Mouse (Mus musculus) frontal cortex, postnatal 10 days (tissue): Measurements from ENCODE around the gene Ssh1.
A peak's percentile ranks its signal among the peaks of the same experiment; 100 is the strongest.

Experiments
- DNase-seq, 2 experiments: peaks; one replicate each; pipeline ENCODE4 v3.0.0; 2022; ENCODE audit warnings: low spot score in 2 of 2, mixed read lengths in 1 of 2

The Ssh1 gene

DNA sequence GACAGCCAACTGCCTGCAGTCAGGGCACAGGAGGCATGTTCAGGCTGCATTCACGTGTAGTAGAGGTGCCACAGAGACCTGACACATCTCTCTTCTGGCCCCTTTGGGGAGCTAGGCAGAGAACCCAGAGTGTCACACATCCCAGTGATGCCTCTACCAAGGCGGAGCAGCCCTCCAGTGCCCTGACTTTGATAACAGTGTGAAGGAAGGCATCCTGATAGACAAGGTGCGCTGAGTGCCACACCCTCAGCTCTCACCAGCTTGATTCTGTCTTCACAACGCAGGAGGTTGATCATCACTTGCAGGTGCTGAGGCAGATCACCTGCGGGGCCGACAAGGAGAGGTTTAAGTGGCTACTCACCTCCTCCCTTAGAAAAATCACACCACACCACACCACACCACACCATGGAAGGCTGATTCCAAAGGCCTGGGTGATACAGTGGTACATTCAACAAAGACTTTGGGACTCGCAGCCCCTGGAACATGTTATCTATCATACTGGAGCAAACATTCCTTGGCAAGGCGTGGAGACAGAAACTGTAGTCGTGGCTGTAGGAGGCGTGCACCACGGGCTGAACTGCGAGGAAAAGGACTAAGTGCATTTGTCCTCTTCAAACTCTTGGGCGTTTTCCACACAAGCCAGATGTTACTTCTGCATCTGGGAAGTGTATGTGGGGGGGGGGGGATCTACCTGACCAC lies 27.1 kb downstream of the Ssh1 start:
- no peak for DNase-seq

DNA sequence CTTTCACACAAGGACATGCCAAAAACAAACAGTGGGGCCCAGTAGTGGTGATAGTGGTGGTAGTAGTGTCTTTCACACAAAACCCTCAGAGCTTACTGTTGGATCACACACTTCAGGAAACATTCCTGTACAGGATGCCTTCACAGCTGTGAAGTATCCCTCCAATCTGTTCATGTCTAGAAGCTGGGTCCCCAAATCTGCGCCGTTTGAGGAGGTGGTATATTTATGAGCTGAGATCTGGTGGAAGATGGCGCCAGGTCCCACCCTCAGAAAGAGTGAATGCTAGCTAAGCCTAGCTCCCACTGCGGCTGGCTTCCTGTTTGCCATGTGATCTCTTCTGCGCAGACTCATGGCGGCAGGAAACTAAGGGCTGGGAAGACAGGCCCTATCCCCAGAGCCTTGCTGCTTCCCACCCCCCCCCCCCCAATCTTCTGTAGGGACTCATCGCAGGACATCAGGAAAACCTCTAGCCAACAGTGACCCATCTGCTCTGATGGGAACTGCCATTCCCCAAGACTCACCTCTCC lies 28.0 kb downstream of the Ssh1 start:
- DNase-seq = no peak

DNA sequence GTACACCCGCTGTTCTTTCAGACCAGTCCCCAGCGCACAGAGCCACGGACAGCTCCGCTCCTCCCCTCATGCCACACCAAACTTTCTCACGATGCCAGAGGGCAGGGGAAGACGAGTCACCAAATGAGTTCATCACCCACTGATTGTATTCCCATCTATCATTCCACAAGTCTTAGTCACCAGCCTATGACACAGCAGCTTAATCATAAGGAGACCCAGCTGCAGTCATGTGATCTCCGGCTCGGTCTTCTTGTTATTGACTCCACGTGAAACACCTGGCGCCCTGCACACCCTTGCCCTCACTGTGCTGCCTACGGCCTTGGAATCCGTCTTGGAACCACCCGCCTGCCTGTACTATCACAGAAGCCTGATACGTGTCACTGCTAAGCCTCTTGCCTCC lies 28.7 kb downstream of the Ssh1 start:
- DNase-seq = no peak

DNA sequence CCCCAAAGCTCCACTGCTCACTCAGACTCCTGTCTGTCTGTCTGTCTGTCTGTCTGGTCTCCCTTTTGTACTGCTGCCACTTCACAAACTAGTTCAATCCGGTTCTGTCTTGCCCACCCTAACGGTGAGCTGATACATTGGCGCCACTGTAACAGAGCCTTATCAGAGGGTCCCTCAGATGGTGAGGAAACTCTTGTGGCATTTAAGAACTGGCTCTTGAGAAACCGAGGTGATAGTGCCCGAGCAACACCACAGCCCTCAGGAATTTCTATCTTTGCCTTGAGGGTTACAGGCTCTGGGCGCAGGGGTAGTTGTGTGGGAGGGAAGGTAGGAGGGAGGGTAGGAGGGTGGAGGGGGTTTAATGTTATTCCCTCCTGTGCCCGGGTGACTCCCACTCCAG lies 31.9 kb downstream of the Ssh1 start:
- no peak for DNase-seq

DNA sequence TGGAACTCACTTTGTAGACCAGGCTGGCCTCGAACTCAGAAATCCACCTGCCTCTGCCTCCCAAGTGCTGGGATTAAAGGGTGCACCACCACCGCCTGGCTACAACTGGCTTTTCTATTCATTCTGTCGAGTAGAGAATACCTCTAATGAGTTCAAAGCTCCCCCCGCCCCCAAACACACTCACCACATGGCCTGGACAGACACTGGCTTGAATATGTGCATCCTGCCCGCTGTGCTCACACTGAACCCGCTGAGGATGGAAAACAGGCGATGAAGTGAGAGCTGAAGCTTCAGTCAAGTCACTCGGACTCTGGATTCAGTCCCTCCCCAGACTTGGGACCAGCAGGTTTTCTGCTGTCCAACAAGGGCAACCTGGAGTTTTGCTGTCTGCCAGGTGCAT lies 33.3 kb downstream of the Ssh1 start:
- DNase-seq = no peak

DNA sequence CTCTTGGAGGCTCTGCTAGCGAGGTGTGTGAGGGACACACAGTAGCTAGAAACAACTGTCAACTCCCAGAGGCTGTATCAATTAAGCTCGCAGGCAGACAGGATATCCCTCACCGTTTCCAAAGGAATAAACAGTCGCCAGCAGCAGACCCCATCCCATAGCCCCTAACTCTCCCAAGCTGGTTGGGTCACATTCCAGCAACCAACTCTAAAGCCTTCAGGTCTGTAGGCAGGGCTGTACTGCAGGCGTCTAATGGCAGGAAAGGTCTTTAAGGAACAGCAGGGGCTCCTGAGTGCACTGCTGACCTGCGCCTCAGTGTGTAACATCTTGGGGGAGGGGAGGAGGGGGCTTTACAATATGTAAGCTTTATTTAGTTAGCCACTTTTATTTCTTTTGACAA lies 34.7 kb downstream of the Ssh1 start:
- no peak for DNase-seq

DNA sequence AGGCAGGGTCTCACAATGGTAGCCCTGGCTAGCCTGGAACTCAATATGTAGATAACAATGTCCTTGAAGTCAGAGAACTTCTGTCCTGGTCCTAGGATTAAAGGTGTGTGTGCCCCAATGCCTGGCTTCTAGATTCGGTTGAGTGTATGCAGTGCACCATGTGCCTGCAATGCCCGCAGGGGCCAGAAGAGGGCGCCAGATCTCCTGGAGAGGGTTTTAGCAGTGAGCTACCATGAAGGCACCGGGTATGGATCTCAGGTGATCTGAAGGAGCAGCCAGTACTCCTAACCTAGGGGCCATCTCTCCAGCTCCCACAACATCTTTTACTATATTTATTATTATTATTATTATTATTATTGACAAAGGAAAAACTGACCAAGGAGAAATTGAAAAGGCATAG lies 37.2 kb downstream of the Ssh1 start:
- peak; percentile 45 to 80 for DNase-seq

DNA sequence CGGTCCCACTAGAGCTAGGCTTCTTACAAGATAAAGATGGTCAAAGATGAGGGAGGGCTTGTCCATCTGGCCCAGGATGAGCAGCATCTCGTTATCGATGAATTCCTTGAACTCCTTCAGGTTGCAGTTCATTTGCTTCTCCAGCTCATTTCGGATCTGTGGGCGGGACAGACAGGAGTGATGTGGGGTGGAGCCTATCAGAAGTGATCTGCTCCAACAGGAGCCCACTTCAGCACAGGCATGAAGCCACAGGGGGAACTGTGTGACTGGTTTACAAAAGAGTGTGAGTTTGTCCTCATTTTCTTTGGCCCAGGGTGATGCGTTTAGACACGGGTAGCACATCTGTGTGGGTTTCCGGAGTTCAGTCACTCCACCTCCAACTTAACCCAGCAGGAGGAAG lies 38.0 kb downstream of the Ssh1 start:
- DNase-seq = no peak

DNA sequence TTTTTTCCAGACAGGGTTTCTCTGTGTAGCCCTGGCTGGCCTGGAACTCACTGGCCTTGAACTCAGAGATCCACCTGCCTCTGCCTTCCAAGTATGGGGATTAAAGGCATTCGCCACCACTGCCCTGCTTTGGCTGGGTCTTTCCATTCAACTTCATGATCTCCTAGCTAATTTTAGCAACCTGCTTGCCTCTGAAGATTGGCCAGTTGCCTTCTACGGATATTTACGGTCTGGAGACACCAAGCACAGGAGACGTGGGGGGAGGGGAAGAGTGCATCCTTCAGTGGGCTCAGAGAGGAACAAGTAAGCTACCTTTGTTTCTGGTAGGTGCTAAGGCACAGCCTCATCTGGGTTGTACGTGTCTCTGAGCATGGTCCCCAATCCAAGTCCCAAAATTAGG lies 38.4 kb downstream of the Ssh1 start:
- DNase-seq = no peak

DNA sequence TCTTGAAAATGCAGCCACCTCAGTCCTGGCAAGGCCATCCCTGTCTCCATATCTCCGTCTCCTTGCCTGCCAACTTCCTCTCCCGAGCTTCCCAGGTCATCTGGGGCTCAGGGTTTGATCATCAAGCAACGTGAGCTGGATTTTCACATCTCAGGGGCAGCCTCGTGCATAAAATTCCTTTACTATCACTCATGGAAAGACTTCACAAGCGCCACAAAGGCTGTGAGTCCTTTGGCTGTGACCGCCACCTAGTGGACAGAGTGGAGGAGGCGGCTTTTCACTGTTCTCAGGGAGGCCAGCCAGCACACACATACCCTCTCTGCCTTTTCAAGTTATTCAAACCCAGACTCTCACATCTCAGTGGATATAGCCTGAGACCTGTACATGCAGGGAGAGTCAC lies 39.3 kb downstream of the Ssh1 start:
- DNase-seq = peak; percentile 59 to 80

DNA sequence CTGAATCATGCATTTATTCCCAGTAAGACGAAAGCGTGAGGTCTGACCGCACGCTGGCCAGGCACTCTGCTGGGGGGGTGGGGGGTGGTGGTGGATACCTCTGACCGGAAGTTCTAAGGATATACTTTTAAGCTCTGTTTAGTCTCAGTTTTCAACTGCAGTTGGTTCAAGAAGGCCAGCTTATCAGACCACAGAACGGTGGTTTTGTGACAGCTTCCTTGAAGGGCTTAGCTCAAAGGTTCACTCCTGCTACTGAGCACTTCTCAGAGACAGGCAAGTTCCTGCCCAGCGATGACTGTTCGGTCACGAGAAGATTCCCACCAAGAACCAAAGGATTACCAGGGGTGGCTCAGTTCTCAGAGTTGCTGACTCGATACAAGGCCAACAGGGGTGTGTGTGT lies 41.2 kb downstream of the Ssh1 start:
- no peak for DNase-seq

DNA sequence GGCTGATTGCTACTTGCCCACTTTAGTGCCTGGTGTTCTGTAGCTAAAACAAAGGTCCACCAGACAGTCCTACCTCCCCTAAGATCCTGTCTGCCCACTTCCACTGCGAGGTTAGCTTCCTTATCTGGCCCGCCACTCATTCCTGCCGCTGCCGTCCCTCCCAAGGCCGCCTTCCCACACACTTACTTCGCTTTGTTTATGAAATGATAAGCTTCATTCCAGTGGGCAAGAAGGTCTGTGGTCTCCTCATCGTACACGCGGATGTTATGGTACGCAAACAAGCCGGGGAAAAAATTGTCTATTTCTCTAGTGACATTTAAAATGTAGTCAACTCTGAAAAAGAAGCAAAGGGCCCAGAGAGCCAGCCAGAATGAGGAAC lies 42.0 kb downstream of the Ssh1 start:
- no peak for DNase-seq

DNA sequence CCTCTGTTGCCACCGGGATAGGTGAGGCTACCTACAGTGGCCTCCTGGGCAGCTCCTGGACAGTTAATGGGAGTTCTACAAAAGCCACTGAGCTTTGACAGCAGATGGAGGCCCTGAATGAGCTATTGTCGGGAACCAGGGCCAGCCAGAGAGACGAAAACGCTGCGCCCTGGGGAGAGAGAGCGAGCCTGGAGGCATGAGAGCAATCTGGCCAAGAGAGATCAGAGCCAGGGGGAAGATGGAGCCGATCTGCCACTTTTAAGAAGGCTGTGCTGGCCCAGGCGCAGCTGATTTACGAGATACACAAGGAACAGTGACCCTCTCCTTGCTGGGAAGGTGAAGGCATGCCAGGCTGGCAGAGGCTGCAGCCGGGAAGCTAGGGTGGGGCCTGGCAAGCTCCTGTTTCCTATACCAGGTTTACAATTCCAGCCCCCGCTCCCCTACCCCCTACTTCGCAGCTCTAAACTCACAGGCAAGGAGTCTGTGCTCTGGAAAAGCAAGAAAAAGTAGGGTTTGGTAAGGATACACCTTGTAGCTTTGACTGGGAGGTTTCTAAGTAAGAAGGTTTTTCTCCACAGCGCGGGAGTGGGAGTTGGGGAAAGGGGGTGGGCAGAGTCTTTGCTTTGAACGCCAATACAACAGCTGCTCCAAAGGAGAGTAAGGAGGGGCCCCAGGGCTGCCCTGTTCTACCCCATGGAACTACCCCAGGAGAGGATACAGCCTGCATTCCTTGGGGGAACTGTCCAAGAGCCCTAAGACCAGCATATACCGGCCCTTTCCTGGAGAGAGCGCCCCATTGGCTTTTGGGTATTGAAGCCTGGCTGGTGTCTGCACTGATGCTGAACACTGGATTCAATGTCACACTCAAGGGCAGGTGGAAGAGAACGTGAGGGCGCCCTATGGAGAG lies 42.7 kb downstream of the Ssh1 start:
- no peak for DNase-seq

DNA sequence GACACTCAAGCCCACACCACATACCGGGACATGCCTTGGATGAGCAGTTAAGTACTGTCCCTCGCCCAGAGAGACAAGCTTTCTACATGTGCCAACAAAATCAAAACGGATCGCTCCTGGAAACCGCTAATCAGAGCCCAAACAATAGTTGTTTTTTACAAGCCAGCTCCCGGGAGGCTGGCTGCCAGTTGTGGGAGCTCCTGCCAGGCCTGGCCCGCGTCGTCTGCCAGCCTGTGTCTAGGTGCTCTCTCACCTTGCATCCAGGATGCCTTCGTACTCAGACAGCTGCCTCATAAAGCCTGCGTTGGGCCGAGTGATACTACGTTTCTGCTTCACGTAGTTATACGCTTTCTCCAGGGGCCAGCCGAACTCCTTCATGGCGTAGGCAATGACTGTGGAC lies 43.6 kb downstream of the Ssh1 start:
- DNase-seq = no peak

DNA sequence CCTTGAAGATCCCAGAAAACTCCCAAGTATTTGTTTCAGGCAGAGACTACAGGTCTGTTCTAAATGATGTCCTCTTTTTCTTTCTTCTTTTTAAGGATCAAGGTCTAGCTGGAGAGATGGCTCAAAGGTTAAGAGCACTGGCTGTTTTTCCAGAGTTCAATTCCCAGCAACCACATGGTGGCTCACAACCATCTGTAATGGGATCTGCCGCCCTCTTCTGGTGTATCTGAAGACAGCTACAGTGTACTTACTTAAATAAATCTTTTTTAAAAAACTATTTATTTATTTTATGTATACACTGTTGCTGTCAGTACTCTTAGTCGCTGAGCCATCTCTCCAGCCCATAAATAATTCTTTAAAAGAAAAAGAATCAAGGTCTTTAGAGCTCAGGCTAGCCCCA lies 46.4 kb downstream of the Ssh1 start:
- no peak for DNase-seq

DNA sequence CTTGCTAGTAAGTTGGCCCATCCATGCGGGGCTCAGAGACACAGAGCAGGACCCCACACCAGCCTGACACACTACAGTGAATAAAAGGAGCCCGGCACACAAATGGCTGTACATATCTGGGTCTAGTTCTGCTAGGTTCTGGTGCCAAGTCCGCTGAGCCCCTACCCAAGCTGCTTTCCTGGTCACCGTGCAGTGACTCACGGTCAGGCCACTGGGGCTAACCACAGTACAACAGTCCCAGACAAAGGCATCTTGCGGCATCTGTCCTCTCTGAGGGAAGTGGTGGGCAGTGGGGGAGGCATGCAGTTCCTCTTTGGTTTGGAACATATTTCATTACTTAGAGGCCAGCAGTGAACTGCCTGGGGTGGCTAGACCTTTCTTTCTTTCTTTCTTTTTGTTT lies 48.6 kb downstream of the Ssh1 start:
- DNase-seq = no peak

DNA sequence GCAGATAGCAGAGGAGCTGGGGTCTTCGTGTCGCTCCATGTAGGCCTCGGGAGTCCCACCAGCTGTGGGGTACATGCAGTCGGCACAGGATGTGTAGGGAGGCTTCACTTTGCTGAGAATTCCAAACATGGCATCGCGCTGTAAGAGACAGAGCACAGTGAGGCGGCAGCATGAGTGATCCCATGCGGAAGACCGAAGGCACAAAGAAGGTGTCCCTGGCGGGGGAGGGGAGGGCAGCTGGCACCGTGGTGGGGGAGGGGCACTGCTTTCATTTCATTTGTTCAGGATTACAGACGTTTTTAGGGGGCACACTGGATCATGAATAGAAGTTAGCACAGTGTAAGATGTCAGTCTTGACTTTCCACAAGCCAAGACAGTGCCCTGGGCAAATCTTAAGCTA lies 50.4 kb downstream of the Ssh1 start:
- DNase-seq = no peak

DNA sequence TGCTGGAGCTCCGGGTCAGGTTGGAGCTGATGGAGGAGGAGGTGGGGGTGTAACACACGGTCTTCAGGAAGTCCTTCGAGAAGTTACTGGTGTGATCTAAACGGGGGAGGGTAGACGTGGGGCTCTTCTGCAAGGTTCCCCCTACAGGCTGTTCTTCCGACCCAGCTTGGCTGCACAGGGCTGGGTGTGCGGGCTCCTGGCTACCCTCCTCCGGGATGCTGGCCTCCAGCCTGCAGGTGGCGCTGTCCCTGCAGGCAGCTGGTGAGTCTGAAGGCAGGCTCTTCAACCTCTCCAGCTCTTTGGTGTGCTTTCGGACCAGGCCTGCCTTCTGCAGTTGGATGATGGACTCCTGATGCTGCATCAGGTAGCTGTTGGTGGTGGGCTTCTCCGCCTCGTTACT lies 51.1 kb downstream of the Ssh1 start:
- no peak for DNase-seq

DNA sequence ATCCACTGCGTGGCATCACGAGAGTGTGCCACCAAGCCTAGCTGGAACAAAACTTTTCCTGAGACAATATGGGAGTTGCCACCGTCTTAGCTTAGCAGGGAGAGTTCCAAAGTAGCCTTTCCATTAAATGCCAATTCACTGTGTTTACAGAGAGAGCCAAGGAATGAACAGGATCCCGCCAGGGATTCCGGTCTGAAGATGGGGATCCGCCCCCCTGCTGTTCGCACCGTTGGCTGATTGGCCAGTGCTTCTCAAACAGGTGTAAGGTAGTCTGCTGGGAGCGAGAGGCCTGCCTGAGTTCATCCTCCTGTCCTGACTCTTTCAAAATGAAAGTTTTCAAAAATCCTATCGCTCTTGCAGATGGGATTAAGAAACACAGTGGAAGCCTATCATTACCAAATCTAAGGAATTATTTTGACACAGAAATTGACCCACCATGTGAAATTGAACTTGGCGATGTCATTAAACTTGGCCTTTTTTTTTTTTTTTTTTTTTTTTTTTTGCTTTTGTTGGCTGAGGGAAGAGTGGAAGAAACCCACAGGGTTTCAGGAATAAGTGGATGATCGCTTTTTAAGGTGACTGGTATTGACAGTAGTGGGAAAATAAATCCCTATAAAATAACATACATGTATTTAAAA lies 54.3 kb downstream of the Ssh1 start:
- no peak for DNase-seq

DNA sequence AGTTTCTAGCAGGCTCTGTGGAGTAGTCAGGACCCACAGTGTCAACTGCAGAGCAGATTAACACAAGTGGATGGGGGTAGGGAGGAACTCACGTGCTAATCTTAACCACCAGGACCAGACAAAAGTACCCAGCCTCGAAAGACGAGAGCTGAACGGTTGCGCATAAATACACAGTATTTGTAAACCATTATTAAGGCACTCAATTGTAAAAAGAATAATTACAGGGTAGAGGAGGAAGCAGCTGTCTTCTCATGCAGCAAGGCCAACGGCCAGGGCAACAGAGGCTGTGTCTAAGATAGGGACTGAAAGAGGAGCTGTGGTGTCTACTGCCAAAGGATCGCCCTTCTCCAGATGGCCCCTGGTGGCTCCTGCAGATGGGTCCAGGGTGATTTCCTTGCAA lies 56.0 kb downstream of the Ssh1 start:
- no peak for DNase-seq

DNA sequence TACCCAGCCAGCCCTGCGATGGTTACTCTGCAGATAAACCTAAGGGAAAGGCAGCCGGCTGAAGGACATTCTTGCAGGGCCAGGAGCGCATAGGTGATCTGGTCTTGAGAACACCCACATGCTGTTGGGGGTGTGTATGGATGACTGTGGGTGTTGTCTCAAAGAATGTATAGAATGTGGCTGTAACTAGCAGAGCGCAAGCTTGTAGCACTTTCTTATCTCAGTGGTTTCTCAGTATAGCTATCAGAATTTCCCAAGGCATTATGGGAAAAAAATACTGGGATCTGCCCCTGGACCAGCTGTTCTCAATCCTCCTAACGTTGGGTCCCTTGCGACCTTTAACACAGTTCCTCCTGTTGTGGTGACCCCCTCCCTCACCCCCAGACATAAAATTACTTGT lies 59.8 kb downstream of the Ssh1 start:
- no peak for DNase-seq

DNA sequence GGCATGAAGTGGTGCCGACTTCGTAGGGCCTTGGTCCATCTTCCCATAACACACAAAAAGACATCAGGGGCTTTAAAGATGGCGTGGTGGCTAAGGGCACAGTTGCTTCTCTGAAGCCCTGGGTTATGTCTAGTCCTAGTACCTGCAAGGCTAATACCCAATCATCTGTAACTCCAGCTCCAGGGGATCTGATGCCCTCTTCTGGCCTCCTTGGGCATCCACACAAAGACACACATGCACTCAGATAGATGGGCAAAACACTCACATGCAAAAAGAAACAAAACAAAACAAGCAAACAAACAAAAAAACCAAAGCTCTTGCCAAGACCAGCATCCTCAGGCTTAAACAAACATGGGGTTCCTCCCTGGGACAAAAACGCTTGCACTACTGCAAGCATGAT lies 60.2 kb downstream of the Ssh1 start:
- DNase-seq = no peak

DNA sequence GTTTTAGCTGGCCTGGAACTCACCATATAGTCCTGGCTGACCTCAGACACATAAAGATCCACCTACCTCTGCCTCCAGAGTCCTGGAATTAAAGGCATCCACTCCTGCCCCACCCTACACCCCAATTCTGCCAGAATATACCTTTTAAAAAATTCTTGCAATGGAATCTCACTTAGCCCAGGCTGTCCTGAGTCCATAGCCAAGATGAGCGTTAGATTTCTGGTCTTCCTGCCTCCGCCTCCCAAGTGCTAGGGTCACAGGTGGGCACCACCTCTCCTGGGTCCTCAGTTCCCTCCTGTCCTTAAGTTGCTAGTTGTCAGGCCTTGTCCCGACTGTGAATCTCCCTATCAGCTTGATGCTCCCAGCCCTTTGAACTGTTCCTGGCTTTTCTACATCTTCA lies 61.4 kb downstream of the Ssh1 start:
- DNase-seq = no peak
